Mouse (Mus musculus): ENCODE data around the gene Olfr709-ps1.
"Not testable (repeated sequence)": the region's sequence is repeated elsewhere in the genome, so short reads cannot be mapped to it uniquely, and the experiment has no call there.

Olfr709-ps1 gene

GRCm38 (mm10) chr7:106932119-106932518 is at the start of gene Olfr709-ps1:
Gene Olfr709-ps1 (minus strand): TSS chr7:106932219.
- no peak for DNase-seq (ENCODE audit: low spot score in 2 of 2)

- no peak for DNase-seq (ENCODE audit: low spot score in 2 of 2)
Observed at GRCm38 (mm10) chr7:106975353-106975752, 43.3 kb upstream of the Olfr709-ps1 start, which contains the start of gene Olfr711. Gene Olfr711 (minus strand): TSS chr7:106975453.

GRCm38 (mm10) chr7:106967503-106967902 is 35.5 kb upstream of the Olfr709-ps1 start:
- DNase-seq (ENCODE audit: low spot score in 2 of 2), result not testable (repeated sequence)

GRCm38 (mm10) chr7:106963837-106964236 is 31.8 kb upstream of the Olfr709-ps1 start, which contains the start of gene Olfr6:
Gene Olfr6 (minus strand): TSS chr7:106963937.
- no peak for DNase-seq (ENCODE audit: low spot score in 2 of 2)

- no peak for DNase-seq (ENCODE audit: low spot score in 2 of 2)
Observed at GRCm38 (mm10) chr7:106948212-106948611, 16.2 kb upstream of the Olfr709-ps1 start, which contains the start of gene Olfr710. Gene Olfr710 (minus strand): TSS chr7:106948312.

- DNase-seq (ENCODE audit: low spot score in 2 of 2), result peak in 1 of 2 experiments; percentile 17
Observed at GRCm38 (mm10) chr7:106920961-106921360, 11.1 kb downstream of the Olfr709-ps1 start.

GRCm38 (mm10) chr7:106907676-106908075 is 24.3 kb downstream of the Olfr709-ps1 start, which contains the start of gene Olfr1532-ps1:
Gene Olfr1532-ps1 (plus strand): TSS chr7:106908001.
- DNase-seq (ENCODE audit: low spot score in 2 of 2), result no peak

GRCm38 (mm10) chr7:106901141-106901540 is 30.9 kb downstream of the Olfr709-ps1 start, which contains the start of gene Olfr707:
Gene Olfr707 (minus strand): TSS chr7:106901241.
- DNase-seq (ENCODE audit: low spot score in 2 of 2), result not testable (repeated sequence)

GRCm38 (mm10) chr7:106888062-106888461 is 44.0 kb downstream of the Olfr709-ps1 start, which contains the start of gene Olfr706:
Gene Olfr706 (minus strand): TSS chr7:106888162.
- no peak for DNase-seq (ENCODE audit: low spot score in 2 of 2)

- no peak for DNase-seq (ENCODE audit: low spot score in 2 of 2)
Observed at GRCm38 (mm10) chr7:106876791-106877190, 55.2 kb downstream of the Olfr709-ps1 start, which contains the start of gene Olfr705. Gene Olfr705 (minus strand): TSS chr7:106876891.
